Mouse (Mus musculus) kidney, adult 18-20 months (tissue): ENCODE measurements around the gene Gm4187.
"Not testable (repeated sequence)": the region's sequence is repeated elsewhere in the genome, so short reads cannot be mapped to it uniquely, and the experiment has no call there.

Experiments
- DNase-seq: peaks from one replicate; pipeline ENCODE4 v3.0.0; 2021

Gm4187 gene

DNA sequence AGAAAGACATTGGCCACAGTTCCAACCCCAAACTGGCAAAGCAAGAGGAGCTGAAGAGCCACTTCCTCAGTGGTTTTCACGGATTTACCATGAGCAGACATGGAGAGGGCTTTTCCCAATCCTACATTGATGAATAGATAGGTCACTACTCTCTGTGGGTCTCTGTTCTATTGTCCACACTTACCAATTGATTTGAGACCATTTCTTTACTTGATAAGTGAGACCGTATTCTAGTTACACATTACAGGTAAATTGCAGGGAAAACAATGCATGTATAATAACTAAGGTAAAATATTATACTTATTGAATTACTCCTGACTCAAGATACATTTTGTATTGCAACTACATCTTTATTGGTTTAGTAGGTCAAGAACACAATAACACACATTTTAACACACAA is at the start of gene Gm4187:
Gene Gm4187, minus strand, starts transcription at position 101 of the 400 bp plus-strand sequence.
- not testable (repeated sequence) for DNase-seq

DNA sequence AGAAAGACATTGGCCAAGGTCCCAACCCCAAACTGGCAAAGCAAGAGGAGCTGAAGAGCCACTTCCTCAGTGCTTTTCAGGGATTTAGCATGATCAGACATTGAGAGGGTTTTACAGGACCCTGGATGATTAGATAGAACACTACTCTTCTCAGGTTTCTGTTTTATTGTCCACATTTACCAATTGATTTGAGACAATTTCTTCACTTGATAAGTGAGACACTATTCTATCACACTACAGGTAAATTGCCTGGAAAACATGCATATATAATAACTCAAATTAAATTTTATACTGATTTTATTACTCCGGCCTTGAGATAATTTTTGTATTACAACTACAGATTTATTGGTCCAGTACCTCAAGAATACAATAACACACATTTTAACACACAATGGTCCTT is 41.4 kb upstream of the Gm4187 start, which contains the start of gene Gm8660:
Gene Gm8660, minus strand, starts transcription at position 101 of the 400 bp plus-strand sequence.
- DNase-seq: not testable (repeated sequence)
